Mouse (Mus musculus) embryo, embryonic 9.5 days (tissue): ENCODE data around the gene Cst3.

Experiments
- DNase-seq: peaks from one replicate; pipeline ENCODE4 v3.0.0-alpha.2; 2017; ENCODE audit errors: extremely low spot score

Gene Cst3

DNA sequence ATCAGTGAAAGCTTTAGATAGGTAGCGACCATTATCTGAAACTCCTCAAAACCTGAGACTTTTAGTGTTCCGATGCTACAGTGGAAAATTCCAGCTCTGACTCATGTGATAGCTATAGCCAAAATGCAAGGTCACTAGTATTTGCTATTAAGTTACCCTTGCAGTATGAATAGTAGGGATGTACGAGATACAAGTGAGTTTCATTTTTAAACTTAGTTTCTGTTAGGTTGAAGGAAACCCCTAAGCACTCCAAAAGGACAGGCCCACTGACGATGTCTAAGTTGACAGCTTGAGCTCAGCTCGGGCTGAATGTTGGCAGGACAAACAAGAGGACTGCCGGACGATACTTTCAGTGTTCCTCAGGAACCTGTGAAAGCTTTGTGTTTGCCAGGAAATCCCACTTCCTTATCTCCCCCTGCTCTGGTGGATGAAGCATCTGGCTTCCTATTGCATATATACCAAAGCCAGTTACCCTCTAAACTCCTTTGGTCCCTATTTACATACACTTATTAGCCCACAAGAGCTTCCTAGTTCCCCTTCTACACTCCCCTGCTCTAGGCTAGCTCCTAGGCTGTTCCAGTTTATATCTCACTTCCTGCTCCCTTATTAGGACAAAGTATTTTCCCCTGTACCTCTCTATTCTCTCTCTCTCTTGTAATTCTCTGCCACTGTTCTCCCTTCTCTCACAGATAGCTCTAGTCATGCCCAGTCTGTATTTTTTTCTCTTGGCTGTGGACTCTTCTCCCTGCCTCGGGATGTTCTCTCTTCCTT, 18.7 kb downstream of the Cst3 start:
- DNase-seq: no peak

- peak; percentile 65 for DNase-seq
These were observed 24.2 kb downstream of the Cst3 start for GRCm38 (mm10) chr2:148851116-148851906.

GRCm38 (mm10) chr2:148839224-148839623, 36.3 kb downstream of the Cst3 start:
- no peak for DNase-seq

DNA sequence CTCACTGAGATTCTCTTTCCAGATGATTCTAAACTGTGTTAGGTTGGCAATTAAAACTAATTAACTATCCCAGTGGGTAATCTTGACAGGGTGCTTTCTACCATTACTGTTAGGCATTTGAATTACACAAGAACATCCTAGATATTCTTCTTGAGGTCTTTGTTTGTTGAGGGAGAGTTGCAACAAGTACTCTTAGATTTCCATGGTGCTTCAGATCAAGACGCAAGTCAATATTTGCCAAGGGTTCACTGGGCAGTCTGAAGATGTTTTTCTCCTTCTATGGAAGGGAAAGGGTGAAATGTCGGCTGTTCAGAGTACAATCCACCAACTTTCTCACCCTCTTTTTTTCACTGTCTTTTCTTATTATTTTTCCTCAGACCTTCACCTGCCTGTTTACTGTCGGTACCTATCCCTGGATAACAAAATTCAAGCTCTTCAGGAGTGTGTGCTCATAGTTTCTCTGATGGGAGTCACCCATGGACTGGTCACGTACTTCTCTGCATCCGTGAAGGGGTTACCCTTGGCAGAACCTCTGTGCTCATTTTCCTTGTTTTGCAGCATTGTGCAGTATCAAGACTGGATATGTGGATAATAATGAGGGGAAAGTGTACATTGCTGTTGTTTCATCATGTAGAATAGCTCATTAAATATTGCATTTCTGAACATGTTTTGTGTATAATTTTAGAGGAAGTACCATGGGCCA, 37.3 kb downstream of the Cst3 start:
- no peak for DNase-seq

- DNase-seq: no peak
These were observed 40.6 kb downstream of the Cst3 start, which contains the start of gene Cst9 for GRCm38 (mm10) chr2:148834912-148835311. Gene Cst9 (plus strand): TSS chr2:148835147.

GRCm38 (mm10) chr2:148825986-148826385, 49.5 kb downstream of the Cst3 start:
- no peak for DNase-seq
